Mouse (Mus musculus): ENCODE measurements around the gene Enpp4. TPM values are rescaled to one million over a fixed set of nuclear protein-coding genes. Genes with fewer than 3 reads are reported as not detected.

The Enpp4 gene
- polyA plus RNA-seq, 1 experiment from 2014 or later = 5.1 TPM

DNA sequence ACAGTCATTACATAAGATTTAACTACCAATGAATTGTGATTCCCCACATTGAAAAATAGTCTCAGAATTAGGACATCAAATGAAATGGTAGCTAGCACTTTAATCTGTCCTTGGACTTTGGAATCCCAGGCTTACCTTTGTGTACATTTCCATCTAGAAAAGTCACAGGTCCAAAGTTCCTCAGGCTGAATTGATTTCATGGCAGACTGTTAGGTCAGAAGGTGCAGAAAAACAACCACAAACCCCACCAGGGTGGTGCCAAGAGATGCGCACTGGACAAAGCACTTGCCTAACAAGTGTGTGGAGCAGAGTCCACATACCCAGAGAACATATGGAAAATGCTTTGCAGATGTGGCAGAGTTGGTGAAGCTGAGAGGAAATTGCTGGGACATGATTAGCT, 48.5 kb downstream of the Enpp4 start:
- no peak overlapping the region for H3K27ac ChIP-seq
- 75% methylated on average over 1 of the region's 1 CpGs for WGBS (ENCODE audit: insufficient replicate concordance)

DNA sequence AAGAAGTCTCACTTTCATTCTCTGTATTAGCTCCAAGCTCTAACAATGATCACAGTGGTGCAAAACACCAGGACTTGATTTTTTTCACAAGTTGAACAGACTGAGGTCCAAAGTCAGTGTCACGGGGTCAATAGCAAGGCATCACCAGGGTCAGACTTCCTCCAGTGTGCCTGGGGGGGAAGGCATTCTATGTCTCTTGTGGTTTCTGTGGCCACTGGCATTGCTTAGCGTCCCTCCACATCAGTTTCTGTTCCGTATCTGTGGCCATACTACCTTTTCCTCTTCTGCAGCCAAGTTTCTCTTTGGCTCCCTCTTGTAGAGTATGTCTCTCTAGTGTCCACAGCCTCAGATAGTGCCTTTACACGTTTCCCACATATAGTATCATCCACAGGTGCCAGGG, 52.2 kb downstream of the Enpp4 start:
- Histone ChIP-seq H3K27ac (no peak overlapping the region), H3K27me3 (replicated peaks) (0 out of 2 replicates have a peak, but pooled peaks cover 5% of the 10 kb centered on the region), H3K36me3 (no peaks in the 10 kb centered on the region), H3K4me2 (no peak overlapping the region), H3K9me3 (replicated peaks) (no peaks in the 10 kb centered on the region), H3K9ac (no peak overlapping the region), H3K4me3 (no peak overlapping the region), H3K4me1 (no peaks in the 10 kb centered on the region; the same call in 1 of the 2 replicates)
- no peak for ATAC-seq
- WGBS (ENCODE audit: insufficient replicate concordance) = 23% methylated on average over 4 of the region's 4 CpGs

More for the DNA sequence above, 48.5 kb downstream of the Enpp4 start:
- no peak overlapping the region for H3K9ac ChIP-seq
- H3K4me3 ChIP-seq = no peak overlapping the region
- H3K4me1 ChIP-seq = no peaks in the 10 kb centered on the region; the same call in 1 of the 2 replicates
- ATAC-seq = no peak
- H3K27me3 ChIP-seq (replicated peaks) = 0 out of 2 replicates have a peak, but pooled peaks cover 3% of the 10 kb centered on the region
- H3K36me3 ChIP-seq = no peaks in the 10 kb centered on the region
- no peak overlapping the region for H3K4me2 ChIP-seq
- no peaks in the 10 kb centered on the region for H3K9me3 ChIP-seq (replicated peaks)

Other genes starting within 250 kb of the Enpp4 start
- 5.0 and 5.6 TPM in 2 replicates for gene Enpp5, start 27.0 kb downstream of the Enpp4 start, polyA plus RNA-seq (2016; fragmentation: Nextera tagmentation; extraction: Ambion mirVana)
- 0.37 and 0.56 TPM in 2 replicates for gene Clic5, start 82.8 kb upstream of the Enpp4 start, polyA plus RNA-seq (2016; fragmentation: Nextera tagmentation; extraction: Ambion mirVana)

All from liver, embryonic 12.5 days (tissue).